Mouse (Mus musculus) retina, embryonic 14.5 days (tissue): ENCODE data around the gene Zfp423.

Experiments used
- DNase-seq: peaks from one replicate; pipeline ENCODE4 v3.0.0-alpha.2; 2015; ENCODE audit warnings: low spot score

Zfp423 gene

GRCm38 (mm10) chr8:87959320-87959920 lies at the start of gene Zfp423:
Gene Zfp423, minus strand, starts transcription at chr8:87959595.
- DNase-seq: peak; percentile 57

GRCm38 (mm10) chr8:88006811-88007210 lies 47.4 kb upstream of the Zfp423 start:
- no peak for DNase-seq

GRCm38 (mm10) chr8:87984778-87985177 lies 25.4 kb upstream of the Zfp423 start:
- no peak for DNase-seq

- no peak for DNase-seq
These were observed 24.6 kb upstream of the Zfp423 start for GRCm38 (mm10) chr8:87984032-87984431.

GRCm38 (mm10) chr8:87982936-87983335 lies 23.5 kb upstream of the Zfp423 start:
- no peak for DNase-seq

- DNase-seq: no peak
These were observed 16.0 kb upstream of the Zfp423 start for GRCm38 (mm10) chr8:87975466-87975809.

GRCm38 (mm10) chr8:87974759-87975465 lies 15.5 kb upstream of the Zfp423 start:
- peak; percentile 42 for DNase-seq

GRCm38 (mm10) chr8:87974122-87974758 lies 14.8 kb upstream of the Zfp423 start:
- no peak for DNase-seq

- no peak for DNase-seq
These were observed 8.6 kb upstream of the Zfp423 start for GRCm38 (mm10) chr8:87967866-87968620.

GRCm38 (mm10) chr8:87967057-87967820 lies 7.8 kb upstream of the Zfp423 start:
- DNase-seq: no peak

GRCm38 (mm10) chr8:87962514-87963225 lies 3.3 kb upstream of the Zfp423 start:
- DNase-seq: no peak

- DNase-seq: peak; percentile 64
These were observed 2.5 kb upstream of the Zfp423 start for GRCm38 (mm10) chr8:87961680-87962513.

GRCm38 (mm10) chr8:87961108-87961507 lies 1.7 kb upstream of the Zfp423 start:
- peak; percentile 71 for DNase-seq

GRCm38 (mm10) chr8:87960061-87960749 lies 810 bp upstream of the Zfp423 start:
- peak; percentile 87 for DNase-seq

GRCm38 (mm10) chr8:87958451-87959319 lies 710 bp downstream of the Zfp423 start:
- peak; percentile 72 for DNase-seq

- peak; percentile 52 for DNase-seq
These were observed 1.4 kb downstream of the Zfp423 start for GRCm38 (mm10) chr8:87957871-87958450.

- DNase-seq: no peak
These were observed 3.4 kb downstream of the Zfp423 start for GRCm38 (mm10) chr8:87956001-87956400.

GRCm38 (mm10) chr8:87953473-87953872 lies 5.9 kb downstream of the Zfp423 start:
- no peak for DNase-seq
